Mouse (Mus musculus): ENCODE results near the gene Traf3ip2. TPM values are rescaled to one million over a fixed set of nuclear protein-coding genes. Genes with fewer than 3 reads are reported as not detected.

Traf3ip2 gene
- polyA plus RNA-seq, 1 experiment from 2014 or later, result 8.3 TPM

GRCm38 (mm10) chr10:39625626-39626260, 13.0 kb downstream of the Traf3ip2 start:
- H3K9ac ChIP-seq, result no peak overlapping the region
- H3K4me3 ChIP-seq (replicated peaks; ENCODE audit: low read length), result no peak overlapping the region
- H3K27me3 ChIP-seq (ENCODE audit: control insufficient read depth, insufficient read depth, low read length), result no peaks in the 10 kb centered on the region
- H3K36me3 ChIP-seq (replicated peaks; ENCODE audit: control insufficient read depth, insufficient read depth), result peaks cover 7% of the 10 kb centered on the region; the same call in 1 of the 2 replicates
- H3K27ac ChIP-seq, result no peak overlapping the region
- H3K9me3 ChIP-seq (ENCODE audit: control insufficient read depth, low read length), result no peaks in the 10 kb centered on the region
- 80% methylated on average over 11 of the region's 11 CpGs for WGBS
- peaks cover 30% of the 10 kb centered on the region for H3K4me1 ChIP-seq (replicated peaks; ENCODE audit: control insufficient read depth, insufficient read depth, low read length)
- DNase-seq (ENCODE audit: low spot score) (no peak), ATAC-seq (ENCODE audit: low FRiP score) (no peak)
- H3K4me2 ChIP-seq (replicated peaks), result no peak overlapping the region

- Histone ChIP-seq H3K4me3 (replicated peaks; ENCODE audit: low read length) (no peak overlapping the region), H3K36me3 (replicated peaks; ENCODE audit: control insufficient read depth, insufficient read depth) (peaks cover 7% of the 10 kb centered on the region; the same call in 1 of the 2 replicates), H3K4me2 (replicated peaks) (no peak overlapping the region), H3K9me3 (ENCODE audit: control insufficient read depth, low read length) (no peaks in the 10 kb centered on the region), H3K4me1 (replicated peaks; ENCODE audit: control insufficient read depth, insufficient read depth, low read length) (peaks cover 35% of the 10 kb centered on the region), H3K27ac (no peak overlapping the region), H3K27me3 (ENCODE audit: control insufficient read depth, insufficient read depth, low read length) (no peaks in the 10 kb centered on the region), H3K9ac (no peak overlapping the region)
- no peak for ATAC-seq (ENCODE audit: low FRiP score)
- 93% methylated on average over 12 of the region's 12 CpGs for WGBS
- DNase-seq (ENCODE audit: low spot score), result no peak
Observed at GRCm38 (mm10) chr10:39626376-39626775, 13.6 kb downstream of the Traf3ip2 start.

GRCm38 (mm10) chr10:39628799-39629517, 16.2 kb downstream of the Traf3ip2 start:
- Histone ChIP-seq H3K4me1 (replicated peaks; ENCODE audit: control insufficient read depth, insufficient read depth, low read length) (peaks cover 47% of the 10 kb centered on the region), H3K9me3 (ENCODE audit: control insufficient read depth, low read length) (no peaks in the 10 kb centered on the region), H3K4me3 (replicated peaks; ENCODE audit: low read length) (no peak overlapping the region), H3K36me3 (replicated peaks; ENCODE audit: control insufficient read depth, insufficient read depth) (no peaks in the 10 kb centered on the region), H3K27ac (peak overlapping the region; percentile 68), H3K27me3 (ENCODE audit: control insufficient read depth, insufficient read depth, low read length) (no peaks in the 10 kb centered on the region), H3K9ac (0 out of 2 replicates have a peak overlapping the region, but pooled peaks have one; percentile 3), H3K4me2 (replicated peaks) (no peak overlapping the region)
- ATAC-seq (ENCODE audit: low FRiP score) (no peak), DNase-seq (ENCODE audit: low spot score) (no peak)
- WGBS, result 31% methylated on average over 10 of the region's 10 CpGs

GRCm38 (mm10) chr10:39629746-39630552, 17.2 kb downstream of the Traf3ip2 start:
- Histone ChIP-seq H3K36me3 (replicated peaks; ENCODE audit: control insufficient read depth, insufficient read depth) (no peaks in the 10 kb centered on the region), H3K27ac (peak overlapping the region; percentile 68), H3K27me3 (ENCODE audit: control insufficient read depth, insufficient read depth, low read length) (no peaks in the 10 kb centered on the region), H3K4me2 (replicated peaks) (peak overlapping the region; percentile 6; the same call in 1 of the 2 replicates), H3K4me1 (replicated peaks; ENCODE audit: control insufficient read depth, insufficient read depth, low read length) (peaks cover 38% of the 10 kb centered on the region), H3K9me3 (ENCODE audit: control insufficient read depth, low read length) (no peaks in the 10 kb centered on the region), H3K4me3 (replicated peaks; ENCODE audit: low read length) (no peak overlapping the region), H3K9ac (no peak overlapping the region)
- ATAC-seq (ENCODE audit: low FRiP score), result peak; percentile 33; the same call in 1 of the 2 replicates
- no peak for DNase-seq (ENCODE audit: low spot score)
- 47% methylated on average over 18 of the region's 18 CpGs for WGBS

GRCm38 (mm10) chr10:39630811-39631210, 18.1 kb downstream of the Traf3ip2 start:
- Histone ChIP-seq H3K4me1 (replicated peaks; ENCODE audit: control insufficient read depth, insufficient read depth, low read length) (peaks cover 38% of the 10 kb centered on the region), H3K9me3 (ENCODE audit: control insufficient read depth, low read length) (no peaks in the 10 kb centered on the region), H3K27me3 (ENCODE audit: control insufficient read depth, insufficient read depth, low read length) (no peaks in the 10 kb centered on the region), H3K4me3 (replicated peaks; ENCODE audit: low read length) (no peak overlapping the region), H3K4me2 (replicated peaks) (no peak overlapping the region), H3K36me3 (replicated peaks; ENCODE audit: control insufficient read depth, insufficient read depth) (no peaks in the 10 kb centered on the region), H3K9ac (no peak overlapping the region), H3K27ac (peak overlapping the region; percentile 68)
- WGBS, result 40% methylated on average over 6 of the region's 6 CpGs
- no peak for ATAC-seq (ENCODE audit: low FRiP score)
- DNase-seq (ENCODE audit: low spot score), result no peak

DNA sequence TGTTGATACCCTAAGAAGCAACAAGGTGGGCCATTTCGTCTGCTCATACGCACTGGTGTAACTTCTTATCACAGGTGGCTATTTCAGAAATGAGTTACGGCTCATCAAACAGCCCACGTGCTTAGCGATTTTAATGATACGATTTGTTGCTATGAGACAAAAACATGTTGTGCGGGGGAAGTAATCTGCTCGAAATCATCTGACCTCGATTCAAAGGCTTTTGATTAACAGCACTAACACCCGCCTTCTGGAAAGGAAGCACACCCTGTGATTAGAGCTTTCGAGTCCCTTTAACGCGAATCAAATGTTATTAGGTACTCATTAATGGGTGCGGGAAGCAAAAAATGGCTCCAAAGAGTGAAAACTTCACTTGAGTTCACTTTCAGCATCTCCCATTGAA, 18.9 kb downstream of the Traf3ip2 start:
- H3K27me3 ChIP-seq (ENCODE audit: control insufficient read depth, insufficient read depth, low read length), result no peaks in the 10 kb centered on the region
- no peak for DNase-seq (ENCODE audit: low spot score)
- no peaks in the 10 kb centered on the region for H3K36me3 ChIP-seq (replicated peaks; ENCODE audit: control insufficient read depth, insufficient read depth)
- no peak overlapping the region for H3K9ac ChIP-seq
- peak overlapping the region; percentile 68 for H3K27ac ChIP-seq
- H3K4me1 ChIP-seq (replicated peaks; ENCODE audit: control insufficient read depth, insufficient read depth, low read length), result peaks cover 38% of the 10 kb centered on the region
- no peaks in the 10 kb centered on the region for H3K9me3 ChIP-seq (ENCODE audit: control insufficient read depth, low read length)
- no peak for ATAC-seq (ENCODE audit: low FRiP score)
- WGBS, result 60% methylated on average over 14 of the region's 14 CpGs
- no peak overlapping the region for H3K4me3 ChIP-seq (replicated peaks; ENCODE audit: low read length)
- H3K4me2 ChIP-seq (replicated peaks), result no peak overlapping the region

GRCm38 (mm10) chr10:39633379-39633778, 20.6 kb downstream of the Traf3ip2 start:
- Histone ChIP-seq H3K4me1 (replicated peaks; ENCODE audit: control insufficient read depth, insufficient read depth, low read length) (peaks cover 38% of the 10 kb centered on the region), H3K27me3 (ENCODE audit: control insufficient read depth, insufficient read depth, low read length) (no peaks in the 10 kb centered on the region), H3K36me3 (replicated peaks; ENCODE audit: control insufficient read depth, insufficient read depth) (no peaks in the 10 kb centered on the region), H3K27ac (no peak overlapping the region), H3K9ac (no peak overlapping the region), H3K4me2 (replicated peaks) (no peak overlapping the region), H3K9me3 (ENCODE audit: control insufficient read depth, low read length) (no peaks in the 10 kb centered on the region), H3K4me3 (replicated peaks; ENCODE audit: low read length) (no peak overlapping the region)
- 74% methylated on average over 6 of the region's 6 CpGs for WGBS
- no peak for DNase-seq (ENCODE audit: low spot score)
- ATAC-seq (ENCODE audit: low FRiP score), result no peak

DNA sequence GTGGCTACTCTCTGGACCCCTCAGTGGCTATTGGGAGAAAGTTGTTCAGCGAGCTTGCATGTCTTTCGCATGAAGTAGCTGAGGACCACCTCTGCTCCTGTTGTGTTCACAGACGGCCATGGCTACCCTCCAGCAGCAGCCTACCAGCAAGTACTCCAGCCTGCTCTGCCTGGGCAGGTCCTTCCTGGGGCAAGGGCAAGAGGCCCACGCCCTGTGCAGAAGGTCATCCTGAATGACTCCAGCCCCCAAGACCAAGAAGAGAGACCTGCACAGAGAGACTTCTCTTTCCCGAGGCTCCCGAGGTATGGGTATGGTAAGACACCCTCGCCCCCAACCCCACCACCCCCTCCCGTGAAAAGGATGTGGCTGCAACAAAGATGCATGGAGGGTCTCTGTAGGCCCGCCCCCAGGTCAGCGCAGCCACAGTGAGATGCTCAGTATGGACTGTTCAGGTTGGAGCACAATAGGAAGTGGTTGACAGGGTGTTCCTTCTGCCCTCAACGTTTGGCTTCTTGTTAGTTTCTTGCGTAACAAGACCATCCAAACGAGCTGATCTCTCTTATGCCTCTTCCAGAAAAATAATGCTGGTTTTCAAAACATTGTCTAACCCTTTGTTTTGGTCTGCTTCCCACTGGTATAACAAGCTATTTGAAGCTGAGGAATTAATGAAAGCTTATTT, 21.8 kb downstream of the Traf3ip2 start:
- H3K9me3 ChIP-seq (ENCODE audit: control insufficient read depth, low read length), result no peaks in the 10 kb centered on the region
- no peak overlapping the region for H3K4me3 ChIP-seq (replicated peaks; ENCODE audit: low read length)
- no peak for DNase-seq (ENCODE audit: low spot score)
- no peaks in the 10 kb centered on the region for H3K27me3 ChIP-seq (ENCODE audit: control insufficient read depth, insufficient read depth, low read length)
- ATAC-seq (ENCODE audit: low FRiP score), result no peak
- H3K9ac ChIP-seq, result no peak overlapping the region
- 91% methylated on average over 13 of the region's 13 CpGs for WGBS
- H3K27ac ChIP-seq, result no peak overlapping the region
- H3K4me1 ChIP-seq (replicated peaks; ENCODE audit: control insufficient read depth, insufficient read depth, low read length), result peaks cover 31% of the 10 kb centered on the region
- no peaks in the 10 kb centered on the region for H3K36me3 ChIP-seq (replicated peaks; ENCODE audit: control insufficient read depth, insufficient read depth)
- no peak overlapping the region for H3K4me2 ChIP-seq (replicated peaks)
